Mouse (Mus musculus) forebrain, embryonic 11.5 days (tissue): ENCODE measurements at regions not wholly inside any gene's neighbourhood (a gene's known extent, or its start where the extent isn't known, plus 50 kb on each side); places are given as distances from the start of the nearest gene placed in this dataset.

Experiments used
- ATAC-seq: fragments of 200-750 bp; cut with Nextera tagmentation; replicated peaks from 2 replicates; pipeline ENCODE4 v1.8.0; 2017; ENCODE audit warnings: moderate TSS enrichment; ENCODE audit not compliant: low FRiP score
- DNase-seq: peaks from one replicate; pipeline ENCODE4 v3.0.0-alpha.2; 2017; ENCODE audit warnings: low spot score
- H3K27ac ChIP-seq: fragments of 300-500 bp; sonication (generic); 2 replicates; pipeline ENCODE4 v1.5.1; 2014; ENCODE audit warnings: low read depth, low read length
- H3K27me3 ChIP-seq: fragments of 300-500 bp; sonication (generic); 2 replicates; pipeline ENCODE4 v1.6.1; 2014; ENCODE audit warnings: mild to moderate bottlenecking, low read length, mixed read lengths; ENCODE audit not compliant: control insufficient read depth, insufficient read depth
- H3K36me3 ChIP-seq: fragments of 300-500 bp; sonication (generic); 2 replicates; pipeline ENCODE4 v1.6.1; 2014; ENCODE audit warnings: mild to moderate bottlenecking, low read length, moderate library complexity, mixed read lengths; ENCODE audit not compliant: control insufficient read depth, insufficient read depth
- H3K4me1 ChIP-seq: fragments of 300-500 bp; sonication (generic); replicated peaks from 2 replicates; pipeline ENCODE4 v1.6.1; 2014; ENCODE audit warnings: low read length, mixed read lengths; ENCODE audit not compliant: control insufficient read depth, insufficient read depth
- H3K4me2 ChIP-seq: fragments of 300-500 bp; sonication (generic); 2 replicates; pipeline ENCODE4 v1.6.1; 2014; ENCODE audit warnings: low read depth, mild to moderate bottlenecking, low read length, moderate library complexity, mixed read lengths; ENCODE audit not compliant: severe bottlenecking
- H3K4me3 ChIP-seq: fragments of 300-500 bp; sonication (generic); 2 replicates; pipeline ENCODE4 v1.5.1; 2014; ENCODE audit warnings: low read depth, low read length
- H3K9ac ChIP-seq: fragments of 300-500 bp; sonication (generic); 2 replicates; pipeline ENCODE4 v1.6.1; 2014; ENCODE audit warnings: low read length
- H3K9me3 ChIP-seq: fragments of 300-500 bp; sonication (generic); 2 replicates; pipeline ENCODE4 v1.6.1; 2016; ENCODE audit warnings: low read length, mixed read lengths; ENCODE audit not compliant: control insufficient read depth
- WGBS: fragments of 180-500 bp; shearing (Covaris S2); extraction: QIAGEN DNeasy Blood & Tissue Kit; methylation state at CpG from one replicate; pipeline ENCODE4 v1.1.7; 2014; 5-methylcytosine and 5-hydroxymethylcytosine counted together

DNA sequence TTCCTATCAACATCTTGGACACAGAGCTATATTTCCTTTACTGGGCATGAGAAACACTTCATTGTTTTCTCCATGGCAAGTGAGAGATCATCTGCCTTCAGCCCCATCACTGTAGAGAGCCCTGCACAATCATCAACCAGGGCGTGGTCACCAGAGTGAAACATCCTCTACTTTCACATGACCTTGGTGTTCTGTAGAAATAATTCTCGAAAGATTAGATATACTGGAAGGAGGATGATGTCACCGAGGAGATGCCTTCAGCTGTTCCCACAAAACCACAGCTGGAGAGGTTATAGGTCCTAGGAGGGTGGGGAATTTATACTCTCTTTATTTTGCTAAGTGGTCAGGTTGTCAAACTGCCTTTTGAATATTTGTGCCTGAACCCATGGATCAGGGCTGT lies 196.4 kb upstream of the Marcks start:
- WGBS: 89% methylated on average over 3 of the region's 3 CpGs
- ATAC-seq: no peak

DNA sequence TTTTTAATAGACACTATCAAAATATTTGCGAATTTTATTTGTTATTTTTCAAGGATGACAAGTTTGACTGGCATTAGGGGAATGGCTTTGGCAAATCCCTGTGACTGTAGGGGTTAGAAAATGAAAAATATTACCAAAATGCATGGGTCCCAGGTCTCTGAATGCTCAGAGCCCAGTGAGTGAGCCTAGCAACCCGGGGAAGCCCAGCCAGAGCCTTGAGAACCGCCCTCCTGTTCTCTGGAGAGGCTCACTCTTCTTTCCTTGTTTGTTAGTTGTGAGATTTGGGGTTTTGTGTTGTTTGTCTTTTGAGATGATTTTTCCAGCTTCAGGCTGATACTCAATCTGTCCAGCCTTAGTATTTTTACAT lies 187.4 kb upstream of the Marcks start:
- 79% methylated on average over 3 of the region's 3 CpGs for WGBS
- Histone ChIP-seq H3K9ac (no peak overlapping the region), H3K4me2 (no peak overlapping the region), H3K4me3 (no peak overlapping the region), H3K27ac (no peak overlapping the region), H3K4me1 (no peaks in the 10 kb centered on the region), H3K9me3 (no peaks in the 10 kb centered on the region), H3K36me3 (no peaks in the 10 kb centered on the region), H3K27me3 (no peaks in the 10 kb centered on the region)
- no peak for DNase-seq
- no peak for ATAC-seq

More for the DNA sequence above, 196.4 kb upstream of the Marcks start:
- no peak overlapping the region for H3K9ac ChIP-seq
- H3K4me3 ChIP-seq: no peak overlapping the region
- no peak overlapping the region for H3K27ac ChIP-seq
- H3K36me3 ChIP-seq: no peaks in the 10 kb centered on the region
- no peak for DNase-seq
- no peak overlapping the region for H3K4me2 ChIP-seq
- H3K4me1 ChIP-seq: no peaks in the 10 kb centered on the region; the same call in 1 of the 2 replicates
- H3K9me3 ChIP-seq: no peaks in the 10 kb centered on the region
- H3K27me3 ChIP-seq: no peaks in the 10 kb centered on the region

- ATAC-seq: no peak
- Histone ChIP-seq H3K4me2 (no peak overlapping the region), H3K4me1 (no peaks in the 10 kb centered on the region), H3K4me3 (no peak overlapping the region), H3K27me3 (no peaks in the 10 kb centered on the region), H3K27ac (no peak overlapping the region), H3K9ac (no peak overlapping the region), H3K36me3 (no peaks in the 10 kb centered on the region), H3K9me3 (no peaks in the 10 kb centered on the region)
- DNase-seq: no peak
- WGBS: 77% methylated on average over 6 of the region's 6 CpGs
These were observed 186.9 kb upstream of the Marcks start for GRCm38 (mm10) chr10:37325514-37326167.

DNA sequence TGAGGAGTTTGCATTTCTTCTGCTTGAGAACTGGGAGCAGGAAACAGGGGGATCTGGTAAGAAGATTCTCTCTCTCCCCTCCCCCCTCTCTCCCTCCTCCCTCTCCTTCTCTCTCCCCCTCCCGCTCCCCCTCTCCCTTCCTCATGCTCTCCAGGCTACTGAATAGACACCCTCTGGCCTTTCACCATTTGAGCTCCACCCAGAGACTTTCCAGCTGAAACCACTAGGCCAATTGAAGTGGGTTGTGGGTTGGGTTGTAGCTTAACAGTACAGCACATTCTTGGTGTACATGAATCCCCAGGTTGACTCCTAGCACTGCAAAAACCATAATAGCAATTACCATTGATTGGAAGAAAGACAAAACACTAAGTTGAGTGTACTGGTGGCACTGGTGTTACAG lies 185.0 kb upstream of the Marcks start:
- no peak overlapping the region for H3K4me3 ChIP-seq
- DNase-seq (no peak), ATAC-seq (no peak)
- no peak overlapping the region for H3K4me2 ChIP-seq
- H3K9ac ChIP-seq: no peak overlapping the region
- H3K27ac ChIP-seq: no peak overlapping the region
- 57% methylated on average over 1 of the region's 1 CpGs for WGBS
- no peaks in the 10 kb centered on the region for H3K4me1 ChIP-seq
- no peaks in the 10 kb centered on the region for H3K9me3 ChIP-seq
- H3K27me3 ChIP-seq: no peaks in the 10 kb centered on the region
- H3K36me3 ChIP-seq: no peaks in the 10 kb centered on the region

DNA sequence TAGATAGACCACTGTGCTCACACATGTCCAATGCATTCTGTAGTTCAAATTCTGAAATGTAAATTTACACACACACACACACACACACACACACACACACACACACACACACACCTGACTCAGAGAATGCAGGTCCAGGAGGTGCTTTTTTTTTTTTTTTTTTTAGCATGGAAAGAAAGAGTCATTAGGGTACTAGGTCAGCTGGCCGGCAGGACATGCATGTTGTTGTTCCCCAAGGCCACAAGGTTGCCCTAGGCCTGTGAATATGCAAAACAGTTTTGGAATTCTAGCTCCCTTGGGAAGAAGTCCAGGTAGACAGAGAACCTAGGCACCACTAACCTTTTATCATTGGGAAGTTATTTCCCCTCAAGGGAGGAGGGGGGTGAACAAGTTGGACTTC lies 184.1 kb upstream of the Marcks start:
- Histone ChIP-seq H3K36me3 (no peaks in the 10 kb centered on the region), H3K4me2 (no peak overlapping the region), H3K4me1 (no peaks in the 10 kb centered on the region), H3K27me3 (no peaks in the 10 kb centered on the region), H3K27ac (no peak overlapping the region), H3K9me3 (no peaks in the 10 kb centered on the region), H3K9ac (no peak overlapping the region), H3K4me3 (no peak overlapping the region)
- no peak for ATAC-seq
- no peak for DNase-seq
- WGBS: 80% methylated on average over 1 of the region's 1 CpGs

DNA sequence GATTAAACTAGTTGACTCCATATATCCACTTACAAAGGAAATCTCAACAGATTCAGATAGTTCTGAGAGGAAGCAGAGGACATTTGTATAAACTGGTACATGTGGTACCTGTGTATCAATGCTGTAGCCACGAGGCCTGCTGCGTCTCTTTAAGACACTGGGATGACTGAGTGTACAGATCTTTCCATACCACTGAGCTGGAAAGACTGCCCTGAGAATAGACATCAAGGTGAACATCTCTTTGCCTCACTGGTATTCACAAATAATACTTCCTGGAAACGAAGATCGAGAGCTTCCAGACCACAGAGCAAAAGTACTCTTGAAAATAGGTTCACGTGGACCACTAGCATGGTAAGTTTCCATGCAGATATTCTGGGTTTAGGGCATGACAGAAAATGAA lies 183.6 kb upstream of the Marcks start:
- WGBS: over 99% methylated on average over 5 of the region's 5 CpGs
- Histone ChIP-seq H3K4me2 (no peak overlapping the region), H3K27ac (no peak overlapping the region), H3K36me3 (no peaks in the 10 kb centered on the region), H3K9me3 (no peaks in the 10 kb centered on the region), H3K4me1 (no peaks in the 10 kb centered on the region), H3K4me3 (no peak overlapping the region), H3K27me3 (no peaks in the 10 kb centered on the region), H3K9ac (no peak overlapping the region)
- no peak for DNase-seq
- ATAC-seq: no peak

GRCm38 (mm10) chr10:37321171-37321570 lies 182.5 kb upstream of the Marcks start:
- Histone ChIP-seq H3K4me1 (no peaks in the 10 kb centered on the region), H3K4me3 (no peak overlapping the region), H3K9me3 (no peaks in the 10 kb centered on the region), H3K4me2 (no peak overlapping the region), H3K27me3 (no peaks in the 10 kb centered on the region), H3K9ac (no peak overlapping the region), H3K27ac (no peak overlapping the region), H3K36me3 (no peaks in the 10 kb centered on the region)
- ATAC-seq (no peak), DNase-seq (no peak)
- 85% methylated on average over 3 of the region's 3 CpGs for WGBS

DNA sequence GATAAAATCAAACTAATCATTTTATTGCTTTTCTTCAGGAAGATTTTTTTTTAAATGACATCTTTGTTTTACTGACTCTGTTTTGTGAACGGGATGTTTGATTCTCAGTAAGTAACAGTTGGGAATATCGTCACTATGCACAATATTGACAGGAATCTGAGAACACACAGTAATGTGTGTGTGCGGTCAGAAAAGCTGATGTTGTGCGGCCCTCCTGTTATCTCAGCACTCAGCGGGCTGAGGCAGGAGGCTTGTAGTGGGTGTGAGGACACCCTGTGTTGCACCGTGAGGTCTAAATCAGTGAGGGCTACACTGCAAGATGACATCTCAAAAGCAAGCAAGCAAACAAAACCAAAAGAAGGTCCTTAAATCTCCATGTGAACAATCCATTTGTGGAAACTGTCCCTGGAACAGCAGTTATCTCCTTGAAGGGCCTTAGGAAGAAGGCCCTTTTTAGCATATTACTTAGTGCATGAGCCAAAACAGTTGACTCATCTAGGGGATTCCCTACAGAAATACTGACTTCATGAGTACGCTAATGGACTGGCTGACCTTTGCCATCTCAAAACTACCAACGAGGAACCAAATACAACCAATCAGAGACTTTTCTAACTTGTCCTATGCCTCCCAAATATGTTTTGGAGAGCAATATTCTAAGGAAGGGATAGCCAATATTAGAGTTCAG lies 181.2 kb upstream of the Marcks start:
- ATAC-seq: no peak
- Histone ChIP-seq H3K4me1 (no peaks in the 10 kb centered on the region), H3K4me2 (no peak overlapping the region), H3K27ac (no peak overlapping the region), H3K4me3 (no peak overlapping the region), H3K36me3 (no peaks in the 10 kb centered on the region), H3K9me3 (no peaks in the 10 kb centered on the region), H3K27me3 (no peaks in the 10 kb centered on the region), H3K9ac (no peak overlapping the region)
- 95% methylated on average over 8 of the region's 8 CpGs for WGBS
- DNase-seq: no peak

GRCm38 (mm10) chr10:37316701-37317100 lies 178.0 kb upstream of the Marcks start:
- DNase-seq (no peak), ATAC-seq (no peak)
- Histone ChIP-seq H3K27ac (no peak overlapping the region), H3K27me3 (no peaks in the 10 kb centered on the region), H3K4me3 (no peak overlapping the region), H3K9ac (no peak overlapping the region), H3K36me3 (no peaks in the 10 kb centered on the region), H3K4me1 (no peaks in the 10 kb centered on the region), H3K9me3 (no peaks in the 10 kb centered on the region), H3K4me2 (no peak overlapping the region)
- WGBS: 90% methylated on average over 3 of the region's 3 CpGs
